Mouse (Mus musculus) erythroblast, embryonic 14.5 days (primary cell): ENCODE data around the gene Cyp4a10.

Experiments
- GATA1 ChIP-seq: IDR thresholded peaks from 2 replicates; pipeline ENCODE4 v1.6.1; 2012; ENCODE audit warnings: low read length, inconsistent platforms, mixed read lengths
- TAL1 ChIP-seq: IDR thresholded peaks from 3 replicates; pipeline ENCODE4 v1.6.1; 2012; ENCODE audit warnings: low read length, inconsistent platforms, mixed read lengths

GRCm38 (mm10) chr4:115496001-115496400, 22.1 kb upstream of the Cyp4a10 start, which contains the start of gene Cyp4a14:
- no peak for TF ChIP-seq GATA1
- no peak for TF ChIP-seq TAL1
